ENCODE assay signal across 11 mouse cellular contexts in genomic region chrX:106135916-106136575, GRCm38 (mm10). TPM values are rescaled to one million over a fixed set of nuclear protein-coding genes. Genes with fewer than 3 reads are reported as not detected.
DNase-seq lines count a peak whose midpoint lies in the region; ATAC-seq lines count a peak whose summit lies in the region.
"Had no signal": no experiment of that assay in that cellular context is flagged by ENCODE, and none has a peak within 500 bp of the region (broad histone marks: within the 10 kb centered on the region; RNA-seq: fewer than 3 reads in every experiment).

No protein-coding gene starts in this region.

- H3K27me3 ChIP-seq in kidney, embryonic 14.5 days (ENCODE audit: control insufficient read depth, insufficient read depth, low read length) = no peaks in the 10 kb centered on the region
- no peaks in the 10 kb centered on the region for H3K27me3 ChIP-seq in heart, embryonic 13.5 days (replicated peaks)

- 0 out of 2 replicates have a peak, but pooled peaks have one; percentile 46 for ATAC-seq in kidney, embryonic 14.5 days (ENCODE audit: low FRiP score, low TSS enrichment)
- peak; percentile 83 for ATAC-seq in CD4-positive, CD25-positive, alpha-beta regulatory T cell, adult 4 months
- no peak for ATAC-seq in heart, embryonic 13.5 days (ENCODE audit: extremely low read depth, insufficient number of reproducible peaks, low FRiP score, low TSS enrichment)
- ATAC-seq: forebrain, embryonic 16.5 days had no signal

- no peaks in the 10 kb centered on the region for H3K9me3 ChIP-seq in kidney, embryonic 14.5 days (ENCODE audit: control insufficient read depth, low read length)
- no peaks in the 10 kb centered on the region for H3K9me3 ChIP-seq in heart, embryonic 13.5 days
- H3K9me3 ChIP-seq: limb, embryonic 12.5 days had no signal

- H3K36me3 ChIP-seq in kidney, embryonic 14.5 days (ENCODE audit: control insufficient read depth, insufficient read depth, low read length) = no peaks in the 10 kb centered on the region
- no peaks in the 10 kb centered on the region for H3K36me3 ChIP-seq in heart, embryonic 13.5 days
- H3K36me3 ChIP-seq: limb, embryonic 12.5 days had no signal

- no peak overlapping the region for H3K4me2 ChIP-seq in kidney, embryonic 14.5 days (replicated peaks; ENCODE audit: low read depth, low read length)
- H3K4me2 ChIP-seq in heart, embryonic 13.5 days = peak overlapping the region; percentile 42
- H3K4me2 ChIP-seq: limb, embryonic 12.5 days had no signal

- WGBS in kidney, embryonic 14.5 days = 53% methylated on average over 12 of the region's 12 CpGs
- WGBS in heart, embryonic 13.5 days = 32% methylated on average over 12 of the region's 12 CpGs

- no peak overlapping the region for H3K4me3 ChIP-seq in kidney, embryonic 14.5 days (ENCODE audit: low read length)
- 0 out of 2 replicates have a peak overlapping the region, but pooled peaks have one; percentile 4 for H3K4me3 ChIP-seq in heart, embryonic 13.5 days
- H3K4me3 ChIP-seq: limb, embryonic 12.5 days had no signal

- no peaks in the 10 kb centered on the region for H3K4me1 ChIP-seq in kidney, embryonic 14.5 days (ENCODE audit: control insufficient read depth, insufficient read depth, low read length)
- no peaks in the 10 kb centered on the region for H3K4me1 ChIP-seq in heart, embryonic 13.5 days
- H3K4me1 ChIP-seq: limb, embryonic 12.5 days had no signal

- no peak for DNase-seq in kidney, adult 11 months
- peak; percentile 4 for DNase-seq in mesoderm, embryonic 11.5 days (ENCODE audit: low read depth, low spot score)
- no peak for DNase-seq in layer of hippocampus, adult 8-10 months (ENCODE audit: low spot score in 2 of 2)
- DNase-seq in left cerebral cortex, adult 9 months (ENCODE audit: low spot score in 2 of 2) = no peak
- no peak for DNase-seq in right cerebral cortex, postnatal 36 days (ENCODE audit: low spot score in 2 of 2)
- DNase-seq: right cerebral cortex, postnatal 25 days had no signal

- H3K27ac ChIP-seq in kidney, embryonic 14.5 days (ENCODE audit: low read depth, low read length) = no peak overlapping the region
- peak overlapping the region; percentile 48; the same call in 1 of the 2 replicates for H3K27ac ChIP-seq in heart, embryonic 13.5 days (replicated peaks)
- H3K27ac ChIP-seq: limb, embryonic 12.5 days had no signal

- no peak overlapping the region for H3K9ac ChIP-seq in kidney, embryonic 14.5 days (ENCODE audit: low read depth, low read length)
- H3K9ac ChIP-seq in heart, embryonic 13.5 days = peak overlapping the region; percentile 10; the same call in 1 of the 2 replicates
- H3K9ac ChIP-seq: limb, embryonic 12.5 days had no signal

RNA-seq across cellular contexts. Expression of gene Tlr13, which starts 7.0 kb away (rescaled TPM):
- 0.31 and 0.47 TPM in 2 replicates for polyA plus RNA-seq in kidney, embryonic 14.5 days (2014; fragmentation: Nextera tagmentation; extraction: Ambion mirVana)
- not detected for polyA plus RNA-seq in CD4-positive, CD25-positive, alpha-beta regulatory T cell, adult 4 months (2017; shearing (Covaris generic))
- polyA plus RNA-seq in heart, embryonic 13.5 days (2015; fragmentation: Nextera tagmentation; extraction: Ambion mirVana) = 0.33 and 0.35 TPM in 2 replicates
- total RNA-seq in layer of hippocampus, adult 8-10 months (2022) = 1 to 10 TPM in 3 of 4 experiments, under 1 TPM in 1; 0.95 to 6.3 (median 3.9) TPM

RNA-seq across cellular contexts. Expression of gene Pgk1, which starts 50.9 kb away (rescaled TPM):
- polyA plus RNA-seq in kidney, embryonic 14.5 days (2014; fragmentation: Nextera tagmentation; extraction: Ambion mirVana) = 356 and 361 TPM in 2 replicates
- polyA plus RNA-seq in CD4-positive, CD25-positive, alpha-beta regulatory T cell, adult 4 months (2017; shearing (Covaris generic)) = 100 to 1,000 TPM; 128 to 183 TPM
- 660 and 731 TPM in 2 replicates for polyA plus RNA-seq in heart, embryonic 13.5 days (2015; fragmentation: Nextera tagmentation; extraction: Ambion mirVana)
- 100 to 1,000 TPM; 431 to 479 (median 458) TPM for total RNA-seq in layer of hippocampus, adult 8-10 months (2022)
